Mouse (Mus musculus) embryonic facial prominence, embryonic 12.5 days (tissue): Measurements from ENCODE around the gene Plekho2. TPM values are rescaled to one million over a fixed set of nuclear protein-coding genes. Genes with fewer than 3 reads are reported as not detected.

ENCODE experiments used
- ATAC-seq: fragments of 200-750 bp; cut with Nextera tagmentation; 2 replicates; pipeline ENCODE4 v1.8.0; 2017; ENCODE audit not compliant: insufficient number of reproducible peaks, insufficient read depth, low FRiP score, low TSS enrichment
- H3K27ac ChIP-seq: fragments of 300-500 bp; sonication (generic); 2 replicates; pipeline ENCODE4 v1.5.1; 2016; ENCODE audit warnings: mild to moderate bottlenecking
- H3K27me3 ChIP-seq: fragments of 300-500 bp; sonication (generic); 2 replicates; pipeline ENCODE4 v1.6.1; 2016; ENCODE audit warnings: mild to moderate bottlenecking, moderate library complexity
- H3K36me3 ChIP-seq: fragments of 300-500 bp; sonication (generic); 2 replicates; pipeline ENCODE4 v1.6.1; 2016; ENCODE audit warnings: mild to moderate bottlenecking
- H3K4me1 ChIP-seq: fragments of 300-500 bp; sonication (generic); 2 replicates; pipeline ENCODE4 v1.6.1; 2016
- H3K4me2 ChIP-seq: fragments of 300-500 bp; sonication (generic); replicated peaks from 2 replicates; pipeline ENCODE4 v1.6.1; 2016; ENCODE audit warnings: mild to moderate bottlenecking, moderate library complexity
- H3K4me3 ChIP-seq: fragments of 300-500 bp; sonication (generic); 2 replicates; pipeline ENCODE4 v1.5.1; 2016; ENCODE audit warnings: mild to moderate bottlenecking
- H3K9ac ChIP-seq: fragments of 300-500 bp; sonication (generic); 2 replicates; pipeline ENCODE4 v1.6.1; 2016; ENCODE audit warnings: mild to moderate bottlenecking, moderate library complexity
- H3K9me3 ChIP-seq: fragments of 300-500 bp; sonication (generic); 2 replicates; pipeline ENCODE4 v1.6.1; 2016; ENCODE audit warnings: mild to moderate bottlenecking, moderate library complexity
- WGBS: fragments of 180-500 bp; shearing (Covaris S2); methylation state at CpG from one replicate; pipeline ENCODE4 v1.1.7; 2016; 5-methylcytosine and 5-hydroxymethylcytosine counted together
- polyA plus RNA-seq: library from polyadenylated mRNA; unstranded; fragments of >200 nt; fragmentation: Nextera tagmentation; extraction: Ambion mirVana; gene quantifications from 2 replicates; pipeline ENCODE4 v1.2.1, GENCODE M21; 2016

The Plekho2 gene
- polyA plus RNA-seq, 1 experiment from 2014 or later: 14.6 TPM

DNA sequence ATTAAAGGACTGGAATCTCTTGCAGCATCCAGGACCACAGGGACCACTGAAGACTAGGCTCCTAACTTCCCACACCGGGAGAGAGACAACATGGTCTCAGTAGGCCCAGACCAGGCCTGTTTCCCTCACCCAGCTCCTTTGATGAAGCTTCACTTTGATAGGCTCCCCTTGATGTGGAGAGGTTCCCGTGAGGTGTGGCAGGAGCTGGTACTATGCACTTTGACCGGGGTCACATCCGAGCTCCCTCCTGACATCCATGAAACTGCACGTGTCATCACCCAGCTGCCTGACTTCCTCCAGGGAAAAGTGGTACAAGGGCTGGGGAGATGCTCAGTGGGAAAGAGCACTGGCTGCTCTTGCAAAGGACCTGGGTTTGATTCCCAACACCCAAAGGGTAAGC, 16.8 kb downstream of the Plekho2 start:
- no peak for ATAC-seq
- H3K27me3 ChIP-seq: no peaks in the 10 kb centered on the region
- no peak overlapping the region for H3K4me3 ChIP-seq
- no peak overlapping the region for H3K9ac ChIP-seq
- WGBS: 87% methylated on average over 5 of the region's 5 CpGs
- no peak overlapping the region for H3K4me2 ChIP-seq
- H3K9me3 ChIP-seq: no peaks in the 10 kb centered on the region
- H3K36me3 ChIP-seq: peaks cover 38% of the 10 kb centered on the region
- H3K27ac ChIP-seq: no peak overlapping the region
- peaks cover 11% of the 10 kb centered on the region for H3K4me1 ChIP-seq

- Histone ChIP-seq H3K36me3 (peaks cover 45% of the 10 kb centered on the region), H3K4me1 (peaks cover 11% of the 10 kb centered on the region), H3K9ac (no peak overlapping the region), H3K27me3 (no peaks in the 10 kb centered on the region), H3K4me2 (no peak overlapping the region), H3K4me3 (no peak overlapping the region), H3K9me3 (no peaks in the 10 kb centered on the region), H3K27ac (peak overlapping the region; percentile 46; the same call in 1 of the 2 replicates)
- ATAC-seq: no peak
- 23% methylated on average over 4 of the region's 4 CpGs for WGBS
Measured at GRCm38 (mm10) chr9:65562081-65562506, 17.7 kb downstream of the Plekho2 start.

- no peak overlapping the region for H3K4me3 ChIP-seq
- peaks cover 51% of the 10 kb centered on the region for H3K36me3 ChIP-seq
- WGBS: 89% methylated on average over 4 of the region's 4 CpGs
- no peaks in the 10 kb centered on the region for H3K9me3 ChIP-seq
- H3K4me2 ChIP-seq: no peak overlapping the region
- H3K4me1 ChIP-seq: peaks cover 11% of the 10 kb centered on the region
- H3K9ac ChIP-seq: no peak overlapping the region
- no peak for ATAC-seq
- H3K27me3 ChIP-seq: no peaks in the 10 kb centered on the region
- 0 out of 2 replicates have a peak overlapping the region, but pooled peaks have one; percentile 46 for H3K27ac ChIP-seq
Measured at GRCm38 (mm10) chr9:65561016-65561415, 18.8 kb downstream of the Plekho2 start.

DNA sequence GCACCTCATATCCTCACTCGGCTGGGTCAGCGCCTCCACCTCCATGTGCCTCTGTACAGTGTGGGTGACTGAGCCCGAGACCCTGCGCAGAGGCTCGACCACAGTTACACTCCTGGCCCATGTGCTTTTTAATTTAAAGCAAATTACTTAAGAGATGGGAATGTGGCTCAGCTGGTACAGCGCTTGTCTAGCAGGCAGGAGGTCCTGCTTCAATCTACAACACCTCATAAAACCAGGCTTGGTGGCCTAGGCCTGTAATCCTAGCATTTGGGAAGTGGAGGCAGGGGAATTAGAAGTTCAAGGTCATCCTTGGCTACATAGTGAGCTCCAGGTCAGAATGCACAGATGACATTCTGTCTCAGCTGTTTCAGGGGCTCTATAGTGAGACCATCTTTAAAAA, 21.0 kb downstream of the Plekho2 start:
- 90% methylated on average over 6 of the region's 6 CpGs for WGBS

GRCm38 (mm10) chr9:65556979-65557378, 22.9 kb downstream of the Plekho2 start:
- WGBS: 93% methylated on average over 5 of the region's 5 CpGs
- Histone ChIP-seq H3K9ac (no peak overlapping the region), H3K27ac (no peak overlapping the region), H3K9me3 (no peaks in the 10 kb centered on the region), H3K4me2 (no peak overlapping the region), H3K27me3 (no peaks in the 10 kb centered on the region), H3K36me3 (peaks cover 44% of the 10 kb centered on the region), H3K4me3 (no peak overlapping the region), H3K4me1 (peaks cover 19% of the 10 kb centered on the region)
- ATAC-seq: no peak

More for the DNA sequence above, 21.0 kb downstream of the Plekho2 start:
- no peak for ATAC-seq
- Histone ChIP-seq H3K4me3 (no peak overlapping the region), H3K27ac (no peak overlapping the region), H3K9me3 (no peaks in the 10 kb centered on the region), H3K4me1 (peaks cover 26% of the 10 kb centered on the region), H3K36me3 (peaks cover 51% of the 10 kb centered on the region), H3K4me2 (no peak overlapping the region), H3K9ac (no peak overlapping the region), H3K27me3 (no peaks in the 10 kb centered on the region)

DNA sequence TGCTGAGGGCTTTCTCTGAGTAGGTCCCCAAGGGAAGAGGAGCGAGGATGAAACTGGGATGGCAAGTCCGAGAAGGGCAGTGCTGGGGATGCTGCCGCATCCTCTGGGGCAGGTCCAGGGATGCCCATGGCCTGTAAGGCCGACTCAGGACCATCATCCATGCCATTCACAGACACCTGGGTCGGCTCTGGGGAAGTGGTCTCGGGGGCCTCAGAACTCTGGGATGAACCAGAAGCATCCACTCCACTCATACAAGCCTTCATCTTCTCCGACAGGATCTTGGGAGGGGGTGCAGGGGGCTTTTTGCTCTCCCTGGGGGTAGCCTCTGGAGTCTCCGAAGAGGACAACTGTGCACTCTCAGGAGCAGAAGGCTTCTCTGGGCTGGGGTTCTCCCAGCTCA, 23.5 kb downstream of the Plekho2 start:
- H3K9ac ChIP-seq: no peak overlapping the region
- peaks cover 44% of the 10 kb centered on the region for H3K36me3 ChIP-seq
- H3K4me2 ChIP-seq: no peak overlapping the region
- no peaks in the 10 kb centered on the region for H3K9me3 ChIP-seq
- no peak overlapping the region for H3K4me3 ChIP-seq
- H3K4me1 ChIP-seq: peaks cover 17% of the 10 kb centered on the region
- H3K27ac ChIP-seq: no peak overlapping the region
- WGBS: 93% methylated on average over 8 of the region's 8 CpGs
- no peak for ATAC-seq
- no peaks in the 10 kb centered on the region for H3K27me3 ChIP-seq

GRCm38 (mm10) chr9:65555621-65556020, 24.2 kb downstream of the Plekho2 start:
- peaks cover 43% of the 10 kb centered on the region for H3K36me3 ChIP-seq
- peaks cover 24% of the 10 kb centered on the region for H3K4me1 ChIP-seq
- peak overlapping the region; percentile 81 for H3K27ac ChIP-seq
- WGBS: 76% methylated on average over 4 of the region's 4 CpGs
- no peak overlapping the region for H3K4me2 ChIP-seq
- H3K9me3 ChIP-seq: no peaks in the 10 kb centered on the region
- H3K27me3 ChIP-seq: no peaks in the 10 kb centered on the region
- no peak overlapping the region for H3K9ac ChIP-seq
- H3K4me3 ChIP-seq: no peak overlapping the region
- ATAC-seq: no peak

DNA sequence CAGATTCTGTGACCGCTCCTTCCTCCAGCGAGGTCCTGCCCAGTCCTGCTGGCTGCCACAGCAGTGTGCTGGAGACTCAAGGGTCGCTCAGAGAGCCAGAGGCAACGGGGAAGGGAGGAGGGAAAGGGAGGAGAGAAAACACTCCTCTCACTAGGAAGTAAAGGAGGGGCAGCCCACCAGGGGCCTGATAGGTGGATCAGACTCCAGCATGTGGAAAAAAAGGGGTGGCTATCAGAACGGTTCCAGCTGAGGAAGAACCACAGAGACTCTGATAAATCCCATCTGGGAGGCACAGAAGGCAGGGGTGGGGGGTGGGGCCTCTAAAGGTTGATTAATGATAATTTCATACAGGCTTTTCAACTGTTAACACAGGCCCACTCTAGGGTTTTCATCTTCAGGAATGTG, 24.8 kb downstream of the Plekho2 start:
- no peak for ATAC-seq
- Histone ChIP-seq H3K4me1 (peaks cover 28% of the 10 kb centered on the region), H3K9me3 (no peaks in the 10 kb centered on the region), H3K4me2 (0 out of 2 replicates have a peak overlapping the region, but pooled peaks have one; percentile 14), H3K27me3 (no peaks in the 10 kb centered on the region), H3K4me3 (no peak overlapping the region), H3K27ac (peak overlapping the region; percentile 81), H3K36me3 (peaks cover 37% of the 10 kb centered on the region), H3K9ac (0 out of 2 replicates have a peak overlapping the region, but pooled peaks have one; percentile 12)
- WGBS: 9% methylated on average over 5 of the region's 5 CpGs

DNA sequence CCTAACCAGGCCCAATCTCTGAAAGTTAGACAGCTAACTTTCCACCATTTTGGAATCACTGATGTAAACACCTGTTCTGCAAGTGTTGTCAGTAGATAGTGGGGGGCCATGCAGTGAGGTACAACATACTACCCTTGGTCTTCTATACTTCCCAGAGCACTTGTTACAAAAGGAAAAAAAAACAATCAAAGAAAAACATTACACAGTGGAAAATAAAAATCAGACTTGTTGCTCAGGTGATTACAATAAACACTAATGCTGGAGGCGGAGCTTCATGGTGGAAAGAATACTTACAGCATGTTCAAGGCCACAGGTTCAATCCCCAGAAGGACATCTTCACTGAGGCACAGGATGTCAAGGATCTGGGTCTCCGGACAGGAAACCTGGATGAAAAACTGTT, 27.1 kb downstream of the Plekho2 start:
- Histone ChIP-seq H3K27ac (no peak overlapping the region), H3K4me2 (no peak overlapping the region), H3K9me3 (no peaks in the 10 kb centered on the region), H3K4me1 (peaks cover 36% of the 10 kb centered on the region), H3K4me3 (no peak overlapping the region), H3K27me3 (no peaks in the 10 kb centered on the region), H3K36me3 (peaks cover 28% of the 10 kb centered on the region), H3K9ac (no peak overlapping the region)
- WGBS: 91% methylated on average over 2 of the region's 2 CpGs
- no peak for ATAC-seq

GRCm38 (mm10) chr9:65552141-65552540, 27.7 kb downstream of the Plekho2 start:
- H3K4me1 ChIP-seq: peaks cover 37% of the 10 kb centered on the region
- H3K27me3 ChIP-seq: no peaks in the 10 kb centered on the region
- peaks cover 22% of the 10 kb centered on the region for H3K36me3 ChIP-seq
- H3K9ac ChIP-seq: no peak overlapping the region
- no peak overlapping the region for H3K4me2 ChIP-seq
- no peak overlapping the region for H3K4me3 ChIP-seq
- H3K27ac ChIP-seq: peak overlapping the region; percentile 33; the same call in 1 of the 2 replicates
- ATAC-seq: no peak
- H3K9me3 ChIP-seq: no peaks in the 10 kb centered on the region
- 84% methylated on average over 5 of the region's 5 CpGs for WGBS

GRCm38 (mm10) chr9:65551035-65551434, 28.8 kb downstream of the Plekho2 start:
- Histone ChIP-seq H3K36me3 (peaks cover 11% of the 10 kb centered on the region), H3K9me3 (no peaks in the 10 kb centered on the region), H3K27ac (peak overlapping the region; percentile 83), H3K4me1 (peaks cover 37% of the 10 kb centered on the region), H3K4me3 (no peak overlapping the region), H3K9ac (peak overlapping the region; percentile 34), H3K27me3 (no peaks in the 10 kb centered on the region), H3K4me2 (no peak overlapping the region)
- ATAC-seq: peak; percentile 47; the same call in 1 of the 2 replicates
- WGBS: 11% methylated on average over 5 of the region's 5 CpGs

DNA sequence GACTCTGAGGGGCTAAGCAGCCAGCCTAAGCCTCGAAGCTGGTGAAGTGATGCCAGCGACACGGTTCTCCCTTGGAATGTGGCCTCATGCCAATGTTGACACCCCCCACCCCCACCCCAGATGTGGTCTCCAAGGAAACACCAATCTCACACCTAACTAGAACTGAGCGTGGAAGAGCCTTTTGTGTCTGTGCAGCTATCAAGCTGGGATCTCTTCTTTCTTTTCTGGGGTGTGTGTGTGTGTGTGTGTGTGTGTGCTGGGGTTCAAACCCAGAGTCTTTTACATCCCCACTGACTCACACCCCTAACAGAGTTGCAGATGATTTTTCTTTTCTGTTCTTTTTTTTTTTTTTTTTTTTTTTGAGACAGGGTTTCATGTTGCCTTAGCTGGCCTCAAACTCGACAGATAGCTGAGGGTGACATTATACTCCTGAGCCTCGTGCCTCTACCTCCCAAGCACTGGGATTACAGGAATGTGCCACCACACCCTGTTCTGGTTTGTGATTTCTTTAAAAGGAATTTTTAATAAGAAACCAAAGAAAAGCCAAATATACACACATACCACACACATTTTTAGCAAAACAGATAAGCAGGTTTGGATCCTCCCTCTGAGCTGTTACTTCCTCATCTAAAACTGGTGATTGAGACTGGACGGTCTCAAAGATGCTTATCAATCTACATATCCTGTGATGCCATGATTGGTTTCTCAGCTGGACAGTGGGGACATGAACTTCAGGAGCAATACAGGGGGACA, 29.6 kb downstream of the Plekho2 start:
- H3K9ac ChIP-seq: peak overlapping the region; percentile 34; the same call in 1 of the 2 replicates
- no peaks in the 10 kb centered on the region for H3K27me3 ChIP-seq
- H3K9me3 ChIP-seq: no peaks in the 10 kb centered on the region
- peak overlapping the region; percentile 83 for H3K27ac ChIP-seq
- 34% methylated on average over 7 of the region's 7 CpGs for WGBS
- H3K4me1 ChIP-seq: peaks cover 36% of the 10 kb centered on the region
- no peak for ATAC-seq
- H3K36me3 ChIP-seq: peaks cover 5% of the 10 kb centered on the region
- H3K4me2 ChIP-seq: no peak overlapping the region
- H3K4me3 ChIP-seq: no peak overlapping the region
